Mouse (Mus musculus): ENCODE results near the gene Ccdc191. TPM values are rescaled to one million over a fixed set of nuclear protein-coding genes. Genes with fewer than 3 reads are reported as not detected.

Ccdc191 gene
- total and polyA plus RNA-seq, 3 experiments, result 9.3 to 45.7 (median 11.3) TPM

DNA sequence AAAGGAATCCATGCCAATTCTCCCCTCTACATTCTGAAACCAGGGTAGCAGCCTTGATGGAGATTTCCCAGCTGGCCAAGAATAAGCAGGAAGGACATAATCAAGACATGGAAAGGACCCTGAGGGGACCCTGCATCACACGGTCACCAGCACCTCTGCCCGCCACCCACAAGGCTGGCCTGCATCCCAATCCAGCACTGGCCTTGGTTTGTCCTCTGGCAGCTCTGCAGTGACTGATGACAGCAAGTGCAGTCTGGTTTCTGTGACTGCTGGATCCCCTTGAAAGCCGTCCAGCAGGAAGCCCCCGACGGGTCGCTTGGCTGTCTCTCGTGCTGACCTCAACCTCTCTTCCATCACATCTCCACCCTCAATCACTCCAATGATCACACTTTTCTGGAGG is 18.2 kb upstream of the Ccdc191 start:
- peaks cover 63 to 91% of the 10 kb centered on the region in 2 experiments for H3K36me3 ChIP-seq (replicated peaks in 1 of 2; ENCODE audit: control insufficient read depth in 1 of 2, insufficient read depth in 1 of 2, low read length in 1 of 2)
- no peaks in the 10 kb centered on the region for H3K9me3 ChIP-seq (replicated peaks; ENCODE audit: low read length)
- in situ Hi-C loops (cut with MboI; ENCODE audit: low pct_ligation_motif_present, low pct_unique_long_range_greater_than_20kb, low sequenced_read_pairs), result loop anchor here (5.0 kb wide), 1 partner anchor 186 kb away; no protein-coding TSS in a partner anchor

DNA sequence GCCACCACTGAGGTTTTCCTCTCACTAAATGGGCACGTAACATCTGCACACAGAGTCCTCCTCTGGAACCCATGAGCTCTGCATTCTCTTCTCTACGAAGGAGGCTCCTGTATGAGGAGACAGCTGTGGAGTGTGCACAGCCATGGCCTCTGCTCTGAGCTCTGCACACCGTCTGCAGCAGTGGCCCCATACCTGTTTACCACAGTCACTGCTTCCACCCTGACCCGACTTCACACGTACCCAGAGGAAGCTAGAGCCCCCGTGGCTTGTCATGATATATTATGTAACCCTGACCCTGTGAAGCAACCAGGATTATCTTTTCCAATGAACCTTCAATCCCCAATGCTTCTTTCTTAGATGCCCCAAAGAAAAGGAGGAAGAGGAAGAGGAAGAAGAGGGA is 9.8 kb upstream of the Ccdc191 start:
- H3K9me3 ChIP-seq (replicated peaks; ENCODE audit: low read length), result no peaks in the 10 kb centered on the region
- no peaks in the 10 kb centered on the region for H3K27me3 ChIP-seq (replicated peaks)
- H3K4me3 ChIP-seq (replicated peaks in 1 of 3; ENCODE audit: low read depth in 2 of 3, low read length in 2 of 3, poor library complexity in 1 of 3), result no peak overlapping the region
- H3K27ac ChIP-seq (ENCODE audit: insufficient read depth, low read depth), result no peak overlapping the region
- TF ChIP-seq PAX5 (IDR thresholded peaks at IDR 0.05; ENCODE audit: low read length), result no peak
- TF ChIP-seq KAT2A (IDR thresholded peaks at IDR 0.05; ENCODE audit: insufficient replicate concordance, low read length), result no peak
- TF ChIP-seq POLR2A (IDR thresholded peaks at IDR 0.05; ENCODE audit: low read depth, low read length), result no peak
- TF ChIP-seq NRF1 (IDR thresholded peaks at IDR 0.05; ENCODE audit: low read depth, low read length), result no peak
- no peak for TF ChIP-seq ZNF384 (IDR thresholded peaks at IDR 0.05; ENCODE audit: low read depth, low read length)
- TF ChIP-seq MEF2A (IDR thresholded peaks at IDR 0.05; ENCODE audit: borderline replicate concordance, low read depth, low read length), result no peak
- dilution Hi-C loops (cut with MboI; ENCODE audit: extremely low pct_ligation_motif_present, extremely low pct_unique_long_range_greater_than_20kb, low sequenced_read_pairs), result no loop called here
- peaks cover 48 to 68% of the 10 kb centered on the region in 2 experiments for H3K36me3 ChIP-seq (replicated peaks in 1 of 2; ENCODE audit: control insufficient read depth in 1 of 2, insufficient read depth in 1 of 2, low read length in 1 of 2)
- in situ Hi-C loops (cut with MboI; ENCODE audit: low pct_ligation_motif_present, low pct_unique_long_range_greater_than_20kb, low sequenced_read_pairs), result no loop called here
- H3K9ac ChIP-seq (ENCODE audit: insufficient read depth, low read depth), result no peak overlapping the region
- no peak for DNase-seq (ENCODE audit: extremely low read depth)
- H3K4me1 ChIP-seq (ENCODE audit: control insufficient read depth in 1 of 2, insufficient read depth in 2 of 2), result peaks cover 2 to 10% of the 10 kb centered on the region in 2 experiments; a peak in 3 of 4 replicates
- H3K79me2 ChIP-seq (replicated peaks; ENCODE audit: control insufficient read depth, extremely low read depth, insufficient read depth, poor library complexity, severe bottlenecking), result peaks cover 34% of the 10 kb centered on the region
- H3K4me2 ChIP-seq (ENCODE audit: insufficient read depth, low read depth, poor library complexity, severe bottlenecking), result no peak overlapping the region

More for the DNA sequence above, 18.2 kb upstream of the Ccdc191 start:
- Histone ChIP-seq H3K4me2 (ENCODE audit: insufficient read depth, low read depth, poor library complexity, severe bottlenecking) (no peak overlapping the region), H3K4me3 (replicated peaks in 1 of 3; ENCODE audit: low read depth in 2 of 3, low read length in 2 of 3, poor library complexity in 1 of 3) (no peak overlapping the region), H3K27me3 (replicated peaks) (no peaks in the 10 kb centered on the region), H3K79me2 (replicated peaks; ENCODE audit: control insufficient read depth, extremely low read depth, insufficient read depth, poor library complexity, severe bottlenecking) (peaks cover 3% of the 10 kb centered on the region; the same call in 1 of the 2 replicates), H3K4me1 (ENCODE audit: control insufficient read depth in 1 of 2, insufficient read depth in 2 of 2) (no peaks in the 10 kb centered on the region), H3K9ac (ENCODE audit: insufficient read depth, low read depth) (no peak overlapping the region), H3K27ac (ENCODE audit: insufficient read depth, low read depth) (no peak overlapping the region)
- TF ChIP-seq HCFC1 (IDR thresholded peaks at IDR 0.05; ENCODE audit: low read depth, low read length), result no peak
- TF ChIP-seq POLR2AphosphoS2 (IDR thresholded peaks at IDR 0.05; ENCODE audit: low read depth, low read length), result no peak
- no peak for TF ChIP-seq IRF4 (IDR thresholded peaks at IDR 0.05; ENCODE audit: low read depth, low read length)
- TF ChIP-seq ZC3H11A (IDR thresholded peaks at IDR 0.05; ENCODE audit: low read depth, low read length), result no peak
- TF ChIP-seq SMC3 (IDR thresholded peaks at IDR 0.05; ENCODE audit: low read depth, low read length), result no peak
- TF ChIP-seq MXI1 (IDR thresholded peaks at IDR 0.05; ENCODE audit: low read depth, low read length), result no peak
- no peak for TF ChIP-seq ELF1 (IDR thresholded peaks at IDR 0.05; ENCODE audit: low read depth, low read length)
- TF ChIP-seq NRF1 (IDR thresholded peaks at IDR 0.05; ENCODE audit: low read depth, low read length), result no peak
- no peak for TF ChIP-seq JUND (conservative IDR thresholded peaks at IDR 0.05; ENCODE audit: low read depth, low read length)
- no peak for TF ChIP-seq MAZ (IDR thresholded peaks at IDR 0.05; ENCODE audit: low read depth, low read length)
- TF ChIP-seq GABPA (IDR thresholded peaks at IDR 0.05; ENCODE audit: insufficient replicate concordance, low read depth, low read length), result no peak
- no peak for TF ChIP-seq ZMIZ1 (IDR thresholded peaks at IDR 0.05; ENCODE audit: low read depth, low read length)
- no peak for TF ChIP-seq BHLHE40 (IDR thresholded peaks at IDR 0.05; ENCODE audit: low read depth, low read length)
- no peak for TF ChIP-seq SIN3A (IDR thresholded peaks at IDR 0.05; ENCODE audit: low read length)
- no peak for TF ChIP-seq POLR2A (IDR thresholded peaks at IDR 0.05; ENCODE audit: low read depth, low read length)
- TF ChIP-seq UBTF (IDR thresholded peaks at IDR 0.05; ENCODE audit: low read depth, low read length), result no peak
- no peak for TF ChIP-seq ETS1 (conservative IDR thresholded peaks at IDR 0.05; ENCODE audit: low read depth, low read length)
- no peak for TF ChIP-seq CTCF (conservative IDR thresholded peaks at IDR 0.05 in 1 of 2, IDR thresholded peaks at IDR 0.05 in 1 of 2; ENCODE audit: low read depth in 2 of 2, low read length in 2 of 2)
- no peak for TF ChIP-seq CHD2 (IDR thresholded peaks at IDR 0.05; ENCODE audit: low read length)
- no peak for TF ChIP-seq ZNF384 (IDR thresholded peaks at IDR 0.05; ENCODE audit: low read depth, low read length)
- dilution Hi-C loops (cut with MboI; ENCODE audit: extremely low pct_ligation_motif_present, extremely low pct_unique_long_range_greater_than_20kb, low sequenced_read_pairs), result no loop called here
- no peak for DNase-seq (ENCODE audit: extremely low read depth)

Data from CH12.LX (cell line).